9 mouse cellular contexts compared by ENCODE assay signal in genomic region chrX:76598459-76599206, GRCm38 (mm10). TPM values are rescaled to one million over a fixed set of nuclear protein-coding genes. Genes with fewer than 3 reads are reported as not detected.
DNase-seq lines count a peak whose midpoint lies in the region; ATAC-seq lines count a peak whose summit lies in the region.
"Had no signal": no experiment of that assay in that cellular context is flagged by ENCODE, and none has a peak within 500 bp of the region (broad histone marks: within the 10 kb centered on the region; RNA-seq: fewer than 3 reads in every experiment).

No protein-coding gene starts in this region.

- no peak overlapping the region for H3K27ac ChIP-seq in heart, embryonic 10.5 days
- no peak overlapping the region for H3K27ac ChIP-seq in embryonic facial prominence, embryonic 14.5 days (replicated peaks; ENCODE audit: low read depth, low read length)
- H3K27ac ChIP-seq in limb, embryonic 11.5 days (replicated peaks; ENCODE audit: low read depth, low read length), result no peak overlapping the region
- H3K27ac ChIP-seq in midbrain, embryonic 15.5 days, result no peak overlapping the region

- no peak overlapping the region for H3K4me3 ChIP-seq in heart, embryonic 10.5 days
- H3K4me3 ChIP-seq in embryonic facial prominence, embryonic 14.5 days (ENCODE audit: low read depth, low read length), result no peak overlapping the region
- H3K4me3 ChIP-seq in limb, embryonic 11.5 days (ENCODE audit: low read depth, low read length), result no peak overlapping the region
- no peak overlapping the region for H3K4me3 ChIP-seq in midbrain, embryonic 15.5 days

- ATAC-seq in embryonic facial prominence, embryonic 14.5 days (ENCODE audit: low read depth), result peak; percentile 100
- peak; percentile 100 for ATAC-seq in limb, embryonic 11.5 days (ENCODE audit: insufficient number of reproducible peaks, low FRiP score, low TSS enrichment, low read depth)
- peak; percentile 100 for ATAC-seq in midbrain, embryonic 15.5 days (replicated peaks)

- no peaks in the 10 kb centered on the region for H3K36me3 ChIP-seq in heart, embryonic 10.5 days
- no peaks in the 10 kb centered on the region for H3K36me3 ChIP-seq in embryonic facial prominence, embryonic 14.5 days (ENCODE audit: control insufficient read depth, insufficient read depth, low read length)
- no peaks in the 10 kb centered on the region for H3K36me3 ChIP-seq in limb, embryonic 11.5 days (ENCODE audit: control insufficient read depth, insufficient read depth, low read length)
- H3K36me3 ChIP-seq in midbrain, embryonic 15.5 days (replicated peaks), result no peaks in the 10 kb centered on the region

- H3K4me1 ChIP-seq in heart, embryonic 10.5 days, result no peaks in the 10 kb centered on the region
- no peaks in the 10 kb centered on the region for H3K4me1 ChIP-seq in embryonic facial prominence, embryonic 14.5 days (ENCODE audit: control insufficient read depth, insufficient read depth, low read length)
- no peaks in the 10 kb centered on the region for H3K4me1 ChIP-seq in limb, embryonic 11.5 days (ENCODE audit: control insufficient read depth, insufficient read depth, low read length)
- no peaks in the 10 kb centered on the region for H3K4me1 ChIP-seq in midbrain, embryonic 15.5 days

- no peak overlapping the region for H3K9ac ChIP-seq in embryonic facial prominence, embryonic 14.5 days (ENCODE audit: low read depth, low read length)
- no peak overlapping the region for H3K9ac ChIP-seq in limb, embryonic 11.5 days (ENCODE audit: low read length)
- no peak overlapping the region for H3K9ac ChIP-seq in midbrain, embryonic 15.5 days

- DNase-seq in heart, embryonic 10.5 days (ENCODE audit: low spot score), result peak; percentile 91
- no peak for DNase-seq in heart, adult 11 months
- DNase-seq in R1 (ENCODE audit: low read depth, low spot score), result peak; percentile 92
- peak; percentile 91 for DNase-seq in embryonic facial prominence, embryonic 14.5 days (ENCODE audit: low spot score)
- peak; percentile 7 to 22 for DNase-seq in heart, postnatal 10 days
- peak; percentile 74 for DNase-seq in limb, embryonic 11.5 days (ENCODE audit: low spot score)
- peak; percentile 14 for DNase-seq in urinary bladder, postnatal 14 days (ENCODE audit: low spot score)

- no peak overlapping the region for H3K4me2 ChIP-seq in embryonic facial prominence, embryonic 14.5 days (ENCODE audit: low read depth, low read length)
- H3K4me2 ChIP-seq in limb, embryonic 11.5 days (ENCODE audit: low read depth, severe bottlenecking), result no peak overlapping the region
- H3K4me2 ChIP-seq in midbrain, embryonic 15.5 days, result no peak overlapping the region

- intact Hi-C loops in heart, postnatal 10 days (cut with DNase I), result no loop called here

- WGBS in heart, embryonic 10.5 days, result 52% methylated on average over 6 of the region's 6 CpGs
- WGBS in embryonic facial prominence, embryonic 14.5 days, result 56% methylated on average over 5 of the region's 6 CpGs
- 48% methylated on average over 6 of the region's 6 CpGs for WGBS in limb, embryonic 11.5 days
- 62% methylated on average over 6 of the region's 6 CpGs for WGBS in midbrain, embryonic 15.5 days

- no peaks in the 10 kb centered on the region for H3K27me3 ChIP-seq in heart, embryonic 10.5 days (ENCODE audit: insufficient read depth, poor library complexity, severe bottlenecking)
- no peaks in the 10 kb centered on the region for H3K27me3 ChIP-seq in embryonic facial prominence, embryonic 14.5 days (replicated peaks; ENCODE audit: control insufficient read depth, insufficient read depth, low read length)
- H3K27me3 ChIP-seq in limb, embryonic 11.5 days (ENCODE audit: control insufficient read depth, insufficient read depth, low read length), result no peaks in the 10 kb centered on the region
- no peaks in the 10 kb centered on the region for H3K27me3 ChIP-seq in midbrain, embryonic 15.5 days (replicated peaks)

- peaks cover 4% of the 10 kb centered on the region for H3K9me3 ChIP-seq in heart, embryonic 10.5 days
- H3K9me3 ChIP-seq in embryonic facial prominence, embryonic 14.5 days (ENCODE audit: control insufficient read depth, low read length), result peaks cover 8% of the 10 kb centered on the region
- H3K9me3 ChIP-seq in limb, embryonic 11.5 days (ENCODE audit: control insufficient read depth, low read length), result no peaks in the 10 kb centered on the region
- H3K9me3 ChIP-seq in midbrain, embryonic 15.5 days, result peaks cover 5% of the 10 kb centered on the region

RNA-seq across cellular contexts. Expression of gene Cldn34d, which starts 4.1 kb away (rescaled TPM):
- polyA plus RNA-seq in heart, embryonic 10.5 days (2016; fragmentation: Nextera tagmentation; extraction: Ambion mirVana), result not detected in 2 replicates
- polyA plus RNA-seq in embryonic facial prominence, embryonic 14.5 days (2014; fragmentation: Nextera tagmentation; extraction: Ambion mirVana), result not detected in 2 replicates
- not detected for total RNA-seq in heart, postnatal 10 days (2021)
- polyA plus RNA-seq in limb, embryonic 11.5 days (2014; fragmentation: Nextera tagmentation; extraction: Ambion mirVana), result not detected in 2 replicates
- polyA plus RNA-seq in midbrain, embryonic 15.5 days (2015; fragmentation: Nextera tagmentation; extraction: Ambion mirVana), result not detected in 2 replicates
- total RNA-seq: adrenal gland, postnatal 36 days had no signal
